Mouse (Mus musculus): ENCODE results near the gene Rfc4. TPM values are rescaled to one million over a fixed set of nuclear protein-coding genes. Genes with fewer than 3 reads are reported as not detected.

Gene Rfc4
- total RNA-seq, 2 experiments from 2014 or later, result 7.6 to 7.9 TPM

- no peak for DNase-seq
- intact Hi-C loops (cut with DNase I), result loop anchor here (10.0 kb wide), 1 partner anchor 862 kb away; the partner anchor contains the start of gene Tra2b
- H3K27ac ChIP-seq, result peak overlapping the region; percentile 96
- H3K4me3 ChIP-seq, result peak overlapping the region; percentile 73
- TF ChIP-seq CTCF (IDR thresholded peaks at IDR 0.05), result no peak
These were observed 245 bp downstream of the Rfc4 start for GRCm38 (mm10) chr16:23127311-23127672.

DNA sequence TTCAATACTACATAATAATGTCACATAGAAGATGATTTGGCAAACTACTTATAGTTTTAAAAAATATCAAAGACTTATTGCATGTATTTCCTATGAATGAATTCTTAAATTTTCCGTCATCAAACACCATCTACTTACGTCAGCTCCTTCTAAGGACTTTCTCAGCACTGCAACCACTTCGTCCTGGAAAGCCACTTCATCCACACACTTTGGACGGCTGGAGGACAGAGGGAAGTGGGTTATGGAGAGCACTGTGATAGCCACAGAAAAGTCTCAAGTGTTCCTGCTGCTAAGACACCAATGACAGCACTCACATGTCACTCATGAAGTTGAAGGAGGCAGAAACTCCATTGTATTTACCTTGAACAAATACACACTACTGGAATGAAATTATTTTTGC, 3.1 kb downstream of the Rfc4 start:
- no peak for TF ChIP-seq CTCF (IDR thresholded peaks at IDR 0.05)
- intact Hi-C loops (cut with DNase I), result loop anchor here (10.0 kb wide), 1 partner anchor 860 kb away; the partner anchor contains the start of gene Tra2b
- H3K4me3 ChIP-seq, result no peak overlapping the region
- no peak overlapping the region for H3K27ac ChIP-seq
- DNase-seq, result no peak

GRCm38 (mm10) chr16:23123104-23123503, 4.4 kb downstream of the Rfc4 start:
- Histone ChIP-seq H3K4me3 (no peak overlapping the region), H3K27ac (no peak overlapping the region)
- intact Hi-C loops (cut with DNase I), result loop anchor here (10.0 kb wide), 1 partner anchor 858 kb away; the partner anchor contains the start of gene Tra2b
- no peak for DNase-seq
- TF ChIP-seq CTCF (IDR thresholded peaks at IDR 0.05), result no peak

GRCm38 (mm10) chr16:23122446-23122845, 5.1 kb downstream of the Rfc4 start:
- TF ChIP-seq CTCF (IDR thresholded peaks at IDR 0.05), result no peak
- DNase-seq, result no peak
- Histone ChIP-seq H3K27ac (no peak overlapping the region), H3K4me3 (no peak overlapping the region)
- intact Hi-C loops (cut with DNase I), result loop anchor here (10.0 kb wide), 1 partner anchor 858 kb away; the partner anchor contains the start of gene Tra2b

DNA sequence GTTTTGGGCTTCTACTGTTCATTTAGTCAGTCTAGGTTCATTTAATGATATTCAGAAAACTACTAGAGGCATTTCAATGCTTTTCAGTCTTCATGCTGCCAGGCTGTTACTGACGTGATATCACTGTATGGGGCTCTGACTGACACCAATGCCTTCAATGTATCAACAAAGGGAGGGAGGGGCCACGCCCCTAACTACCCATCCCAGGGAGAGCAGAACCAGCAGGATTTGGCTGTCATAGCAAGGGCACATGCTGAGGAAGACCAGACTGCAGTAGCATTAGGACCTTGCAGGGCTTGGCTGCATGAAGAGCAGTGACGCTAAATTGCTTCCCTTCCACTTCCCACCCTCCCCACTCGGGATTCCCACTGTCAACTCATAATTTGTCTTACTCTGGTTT, 10.4 kb downstream of the Rfc4 start:
- intact Hi-C loops (cut with DNase I), result no loop called here
- no peak for DNase-seq
- no peak for TF ChIP-seq CTCF (IDR thresholded peaks at IDR 0.05)
- no peak overlapping the region for H3K27ac ChIP-seq
- H3K4me3 ChIP-seq, result no peak overlapping the region

GRCm38 (mm10) chr16:23115486-23115885, 12.1 kb downstream of the Rfc4 start:
- intact Hi-C loops (cut with DNase I), result no loop called here
- no peak for TF ChIP-seq CTCF (IDR thresholded peaks at IDR 0.05)
- Histone ChIP-seq H3K4me3 (no peak overlapping the region), H3K27ac (no peak overlapping the region)
- no peak for DNase-seq

GRCm38 (mm10) chr16:23114339-23115171, 13.0 kb downstream of the Rfc4 start:
- no peak for DNase-seq
- TF ChIP-seq CTCF (IDR thresholded peaks at IDR 0.05), result no peak
- intact Hi-C loops (cut with DNase I), result no loop called here
- no peak overlapping the region for H3K4me3 ChIP-seq
- no peak overlapping the region for H3K27ac ChIP-seq

DNA sequence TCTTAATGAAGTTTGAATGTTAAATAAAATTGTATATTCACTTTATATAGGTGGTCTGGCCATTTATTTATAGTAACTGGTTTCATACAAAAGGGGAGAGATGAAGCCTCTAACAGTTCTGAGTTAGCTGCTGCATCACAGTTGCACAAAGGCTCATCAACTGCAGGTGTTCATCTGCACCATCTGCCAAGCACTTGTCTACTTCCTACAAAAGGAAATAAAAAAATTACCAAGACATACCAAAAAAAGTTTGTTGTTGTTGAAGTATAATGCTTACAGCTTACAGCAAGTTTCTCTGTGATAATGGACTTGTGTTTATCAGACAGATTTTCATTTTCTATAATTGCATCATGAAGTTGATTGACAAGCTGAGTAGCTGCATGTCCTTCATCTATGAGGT, 13.6 kb downstream of the Rfc4 start:
- Histone ChIP-seq H3K4me3 (no peak overlapping the region), H3K27ac (no peak overlapping the region)
- DNase-seq, result no peak
- TF ChIP-seq CTCF (IDR thresholded peaks at IDR 0.05), result no peak
- intact Hi-C loops (cut with DNase I), result no loop called here

DNA sequence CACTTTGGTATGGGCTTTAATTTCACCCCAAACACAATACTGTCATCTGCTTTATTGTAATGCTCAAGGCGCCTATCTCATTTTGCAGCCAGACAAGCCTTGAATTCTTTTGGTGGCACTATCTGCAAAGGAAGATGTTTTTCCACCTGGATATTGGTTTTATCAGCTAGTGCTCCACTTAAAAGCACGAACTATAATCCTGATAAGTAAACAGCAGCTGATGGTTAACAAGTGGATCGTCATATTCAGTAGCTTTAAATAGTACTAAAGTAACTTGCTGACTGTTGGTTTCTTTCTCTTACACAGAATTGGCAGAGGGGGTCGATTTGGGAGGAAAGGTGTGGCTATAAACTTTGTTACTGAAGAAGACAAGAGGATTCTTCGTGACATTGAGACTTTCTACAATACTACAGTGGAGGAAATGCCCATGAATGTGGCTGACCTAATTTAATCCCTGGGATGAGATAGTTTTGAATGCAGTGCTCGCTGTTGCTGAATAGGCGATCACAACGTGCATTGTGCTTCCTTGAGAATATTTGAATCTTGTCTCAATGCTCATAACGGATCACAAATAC, 14.6 kb downstream of the Rfc4 start:
- DNase-seq, result no peak
- TF ChIP-seq CTCF (IDR thresholded peaks at IDR 0.05), result no peak
- H3K27ac ChIP-seq, result no peak overlapping the region
- H3K4me3 ChIP-seq, result no peak overlapping the region
- intact Hi-C loops (cut with DNase I), result no loop called here

DNA sequence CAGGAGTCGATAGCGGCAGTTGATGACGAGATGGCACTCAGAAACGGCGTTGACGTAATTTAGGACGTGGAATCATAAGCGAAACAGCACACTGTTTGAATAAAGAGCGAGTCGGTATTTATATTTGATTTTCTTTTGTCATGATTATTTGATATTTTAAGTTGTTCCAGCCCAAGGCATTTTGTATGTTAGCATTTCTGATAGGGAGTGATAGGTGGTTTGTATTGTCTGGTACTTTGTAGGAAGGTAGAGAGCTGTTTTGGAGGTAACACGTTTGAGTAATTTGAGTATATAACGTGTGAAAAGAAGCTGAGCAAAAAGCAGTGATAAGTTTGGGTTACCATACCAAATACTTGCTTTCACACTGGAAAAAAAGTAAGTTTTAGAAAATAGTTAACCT, 15.2 kb downstream of the Rfc4 start:
- DNase-seq, result no peak
- no peak for TF ChIP-seq CTCF (IDR thresholded peaks at IDR 0.05)
- Histone ChIP-seq H3K4me3 (no peak overlapping the region; the same call in 1 of the 2 replicates), H3K27ac (no peak overlapping the region)
- intact Hi-C loops (cut with DNase I), result no loop called here

DNA sequence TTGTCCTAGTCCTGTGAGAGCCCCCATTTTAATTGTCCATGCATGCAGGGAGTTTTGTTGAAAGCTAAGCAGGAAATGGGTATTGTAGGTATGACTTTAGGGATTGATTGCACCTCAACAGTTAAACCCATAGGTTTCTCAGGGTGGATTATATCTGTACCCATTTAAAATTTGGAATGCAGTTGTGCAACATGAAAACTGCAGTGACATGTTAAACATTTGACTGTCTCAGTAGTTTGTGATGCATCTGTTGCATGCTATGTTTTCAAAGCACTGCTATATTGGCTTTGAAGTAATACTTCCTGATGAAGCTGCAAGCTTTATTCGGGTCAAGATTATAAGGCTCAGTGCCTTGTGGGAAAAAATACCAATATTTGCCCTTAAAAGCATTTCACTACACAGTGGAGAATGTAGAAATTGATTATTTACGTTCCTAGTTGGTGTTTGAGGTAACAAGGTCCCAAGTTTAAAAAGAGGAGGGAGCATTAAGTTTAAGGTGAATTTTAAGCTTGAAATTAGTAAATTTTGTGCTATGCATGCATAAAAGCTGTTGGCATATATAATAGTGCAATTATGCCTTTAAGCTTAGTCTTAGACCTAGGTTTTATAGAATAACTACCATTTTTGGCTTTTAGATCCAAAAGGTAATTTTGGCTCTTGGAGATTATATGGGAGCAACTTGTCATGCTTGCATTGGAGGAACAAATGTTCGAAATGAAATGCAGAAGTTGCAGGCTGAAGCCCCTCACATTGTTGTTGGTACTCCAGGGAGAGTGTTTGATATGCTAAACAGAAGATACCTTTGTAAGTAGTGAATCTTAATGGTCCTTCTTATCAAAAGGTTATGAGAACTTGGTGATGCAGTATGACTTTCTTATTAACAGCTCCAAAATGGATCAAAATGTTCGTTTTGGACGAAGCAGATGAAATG, 17.9 kb downstream of the Rfc4 start:
- no peak for TF ChIP-seq CTCF (IDR thresholded peaks at IDR 0.05)
- DNase-seq, result no peak
- peak overlapping the region; percentile 75 for H3K4me3 ChIP-seq
- intact Hi-C loops (cut with DNase I), result loop anchor here (5.0 kb wide), 1 partner anchor 252 kb away; the partner anchor contains the start of genes Dnajb11 and Tbccd1
- H3K27ac ChIP-seq, result peak overlapping the region; percentile 99; the same call in 1 of the 2 replicates

GRCm38 (mm10) chr16:23108943-23109342, 18.6 kb downstream of the Rfc4 start:
- H3K27ac ChIP-seq, result peak overlapping the region; percentile 99
- H3K4me3 ChIP-seq, result peak overlapping the region; percentile 75
- intact Hi-C loops (cut with DNase I), result loop anchor here (5.0 kb wide), 1 partner anchor 252 kb away; the partner anchor contains the start of genes Dnajb11 and Tbccd1
- TF ChIP-seq CTCF (IDR thresholded peaks at IDR 0.05), result no peak
- DNase-seq, result no peak
